Mouse (Mus musculus) gastrocnemius, postnatal 36 days (tissue): Measurements from ENCODE around the gene 9430015G10Rik. TPM values are rescaled to one million over a fixed set of nuclear protein-coding genes. Genes with fewer than 3 reads are reported as not detected.

Source experiments
- DNase-seq, 2 experiments: peaks; one replicate each; pipeline ENCODE4 v3.0.0; 2022
- intact Hi-C: fragments of 180-260 bp; cut with DNase I; formaldehyde crosslinking; loops from one replicate; pipeline ENCODE4 v1.15.1; 2025
- total RNA-seq, 2 experiments: library from RNA; stranded (reverse); gene quantifications; 2 replicates each; pipeline ENCODE4 v1.2.3; 2021

Gene 9430015G10Rik
- total RNA-seq, 2 experiments from 2014 or later = 3.1 to 4.7 TPM

- DNase-seq = no peak
- intact Hi-C loops = no loop called here
Observed at GRCm38 (mm10) chr4:156093758-156094157, 16.0 kb upstream of the 9430015G10Rik start.

GRCm38 (mm10) chr4:156096191-156096590, 13.6 kb upstream of the 9430015G10Rik start:
- no peak for DNase-seq
- intact Hi-C loops = loop anchor here (5.0 kb wide), 1 partner anchor 124 kb away; no protein-coding TSS in a partner anchor

- intact Hi-C loops = loop anchor here (5.0 kb wide), 1 partner anchor 126 kb away; no protein-coding TSS in a partner anchor
- DNase-seq = no peak
Observed at GRCm38 (mm10) chr4:156097770-156098366, 11.9 kb upstream of the 9430015G10Rik start.

- intact Hi-C loops = loop anchor here (5.0 kb wide), 1 partner anchor 127 kb away; no protein-coding TSS in a partner anchor
- DNase-seq = no peak
Observed at GRCm38 (mm10) chr4:156099427-156099826, 10.4 kb upstream of the 9430015G10Rik start.

- intact Hi-C loops = loop anchor here (1.0 to 2.0 kb wide), 2 partner anchors 30 to 142 kb away; no protein-coding TSS in a partner anchor
- no peak for DNase-seq
Observed at GRCm38 (mm10) chr4:156100501-156100900, 9.3 kb upstream of the 9430015G10Rik start.

GRCm38 (mm10) chr4:156101481-156101903, 8.3 kb upstream of the 9430015G10Rik start:
- intact Hi-C loops = loop anchor here (2.0 kb wide), 1 partner anchor 143 kb away; no protein-coding TSS in a partner anchor
- DNase-seq = no peak

GRCm38 (mm10) chr4:156103342-156103741, 6.4 kb upstream of the 9430015G10Rik start:
- intact Hi-C loops = no loop called here
- no peak for DNase-seq

GRCm38 (mm10) chr4:156108606-156109546, 906 bp upstream of the 9430015G10Rik start:
- peak; percentile 29 to 50 for DNase-seq
- intact Hi-C loops = no loop called here

- DNase-seq = no peak
- intact Hi-C loops = no loop called here
Observed at GRCm38 (mm10) chr4:156124077-156124476, 14.3 kb downstream of the 9430015G10Rik start.

- intact Hi-C loops = no loop called here
- no peak for DNase-seq
Observed at GRCm38 (mm10) chr4:156125393-156125792, 15.6 kb downstream of the 9430015G10Rik start.

GRCm38 (mm10) chr4:156126841-156127240, 17.1 kb downstream of the 9430015G10Rik start:
- intact Hi-C loops = no loop called here
- no peak for DNase-seq

GRCm38 (mm10) chr4:156128746-156129145, 19.0 kb downstream of the 9430015G10Rik start:
- intact Hi-C loops = no loop called here
- no peak for DNase-seq

GRCm38 (mm10) chr4:156130436-156130835, 20.7 kb downstream of the 9430015G10Rik start, which contains the start of gene Rnf223:
TSS of gene Rnf223 (plus strand) at chr4:156130513.
- intact Hi-C loops = loop anchor here (5.0 kb wide), 1 partner anchor 37 kb away; no protein-coding TSS in a partner anchor
- DNase-seq = no peak

GRCm38 (mm10) chr4:156130940-156131339, 21.2 kb downstream of the 9430015G10Rik start:
- DNase-seq = no peak
- intact Hi-C loops = loop anchor here (5.0 kb wide), 1 partner anchor 36 kb away; no protein-coding TSS in a partner anchor

GRCm38 (mm10) chr4:156133334-156133733, 23.6 kb downstream of the 9430015G10Rik start:
- DNase-seq = no peak
- intact Hi-C loops = loop anchor here (5.0 kb wide), 1 partner anchor 34 kb away; no protein-coding TSS in a partner anchor

- DNase-seq = no peak
- intact Hi-C loops = loop anchor here (5.0 kb wide), 1 partner anchor 33 kb away; no protein-coding TSS in a partner anchor
Observed at GRCm38 (mm10) chr4:156133943-156134605, 24.3 kb downstream of the 9430015G10Rik start.

- DNase-seq = no peak
- intact Hi-C loops = no loop called here
Observed at GRCm38 (mm10) chr4:156135112-156135511, 25.3 kb downstream of the 9430015G10Rik start.

GRCm38 (mm10) chr4:156135801-156136200, 26.0 kb downstream of the 9430015G10Rik start:
- no peak for DNase-seq

GRCm38 (mm10) chr4:156136285-156137100, 26.7 kb downstream of the 9430015G10Rik start:
- intact Hi-C loops = no loop called here
- no peak for DNase-seq

More at GRCm38 (mm10) chr4:156135801-156136200, 26.0 kb downstream of the 9430015G10Rik start:
- intact Hi-C loops = no loop called here
